Mouse (Mus musculus) testis, postnatal 10 days (tissue): ENCODE results near the gene Olfr750.

Experiments
- DNase-seq: peaks from one replicate; pipeline ENCODE4 v3.0.0; 2021; ENCODE audit warnings: low spot score

The Olfr750 gene

GRCm38 (mm10) chr14:51088166-51088969 is 14.1 kb upstream of the Olfr750 start:
- peak; percentile 86 for DNase-seq

GRCm38 (mm10) chr14:51087762-51088161 is 13.5 kb upstream of the Olfr750 start:
- no peak for DNase-seq

GRCm38 (mm10) chr14:51085911-51086310 is 11.7 kb upstream of the Olfr750 start:
- no peak for DNase-seq

- no peak for DNase-seq
Measured at GRCm38 (mm10) chr14:51085086-51085485, 10.9 kb upstream of the Olfr750 start.

GRCm38 (mm10) chr14:51083805-51084204 is 9.6 kb upstream of the Olfr750 start:
- DNase-seq: no peak

- DNase-seq: peak; percentile 61
Measured at GRCm38 (mm10) chr14:51082599-51083581, 8.7 kb upstream of the Olfr750 start.

GRCm38 (mm10) chr14:51081035-51081434 is 6.8 kb upstream of the Olfr750 start:
- no peak for DNase-seq

- DNase-seq: no peak
Measured at GRCm38 (mm10) chr14:51079180-51079579, 4.9 kb upstream of the Olfr750 start.

GRCm38 (mm10) chr14:51069617-51070016 is 4.6 kb downstream of the Olfr750 start:
- peak; percentile 58 for DNase-seq

- no peak for DNase-seq
Measured at GRCm38 (mm10) chr14:51068956-51069355, 5.3 kb downstream of the Olfr750 start.

GRCm38 (mm10) chr14:51060761-51061160 is 13.5 kb downstream of the Olfr750 start:
- DNase-seq: no peak

GRCm38 (mm10) chr14:51057401-51057831 is 16.8 kb downstream of the Olfr750 start, which contains the start of gene Rnase12:
TSS of gene Rnase12 (minus strand) at chr14:51057661.
- no peak for DNase-seq

- DNase-seq: no peak
Measured at GRCm38 (mm10) chr14:51054243-51055237, 19.7 kb downstream of the Olfr750 start.

- DNase-seq: no peak
Measured at GRCm38 (mm10) chr14:51053176-51053575, 21.1 kb downstream of the Olfr750 start.

- no peak for DNase-seq
Measured at GRCm38 (mm10) chr14:51051941-51052340, 22.3 kb downstream of the Olfr750 start.

GRCm38 (mm10) chr14:51050063-51050462 is 24.2 kb downstream of the Olfr750 start, which contains the start of gene Rnase11:
TSS of gene Rnase11 (minus strand) at chr14:51050163.
- no peak for DNase-seq

GRCm38 (mm10) chr14:51047846-51048245 is 26.4 kb downstream of the Olfr750 start:
- no peak for DNase-seq

- no peak for DNase-seq
Measured at GRCm38 (mm10) chr14:51041769-51042168, 32.5 kb downstream of the Olfr750 start, which contains the start of gene Rnase9. TSS of gene Rnase9 (minus strand) at chr14:51041869.

GRCm38 (mm10) chr14:51036214-51036613 is 38.0 kb downstream of the Olfr750 start:
- DNase-seq: no peak

- DNase-seq: no peak
Measured at GRCm38 (mm10) chr14:51035206-51035605, 39.0 kb downstream of the Olfr750 start.
